Mouse (Mus musculus) frontal cortex, adult (tissue): Measurements from ENCODE around the gene Gm156.
"Not testable (repeated sequence)": the region's sequence is repeated elsewhere in the genome, so short reads cannot be mapped to it uniquely, and the experiment has no call there.

Experiments used
- ATAC-seq: cut with Nextera tagmentation; 2 replicates; pipeline ENCODE4 v1.9.2; 2017; ENCODE audit warnings: mild to moderate bottlenecking, moderate library complexity, mixed read lengths; ENCODE audit not compliant: low TSS enrichment

Gm156 gene

DNA sequence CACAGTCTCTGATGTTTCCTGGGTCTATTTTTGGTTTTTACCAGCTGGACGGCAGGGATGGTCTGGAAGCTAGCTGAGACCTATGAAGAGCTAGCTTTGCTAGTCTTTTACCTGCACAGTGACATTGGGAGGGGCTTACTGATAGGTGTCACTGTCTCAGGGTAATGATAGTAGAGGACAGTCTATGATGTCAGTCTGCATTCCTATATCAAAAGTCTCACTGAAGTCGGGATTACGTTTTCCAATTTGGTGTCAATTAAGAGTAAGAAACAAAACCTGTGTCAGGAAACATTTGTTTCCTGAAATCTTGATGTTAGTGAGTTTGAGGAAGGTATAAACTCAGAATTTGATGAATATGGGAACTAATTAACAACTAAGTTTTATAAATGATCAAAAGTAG is at the start of gene Gm156:
Gene Gm156, minus strand, starts transcription at position 101 of the 400 bp plus-strand sequence.
- not testable (repeated sequence) for ATAC-seq

GRCm38 (mm10) chr6:129825559-129825958 is 41.5 kb upstream of the Gm156 start:
- ATAC-seq, result no peak

DNA sequence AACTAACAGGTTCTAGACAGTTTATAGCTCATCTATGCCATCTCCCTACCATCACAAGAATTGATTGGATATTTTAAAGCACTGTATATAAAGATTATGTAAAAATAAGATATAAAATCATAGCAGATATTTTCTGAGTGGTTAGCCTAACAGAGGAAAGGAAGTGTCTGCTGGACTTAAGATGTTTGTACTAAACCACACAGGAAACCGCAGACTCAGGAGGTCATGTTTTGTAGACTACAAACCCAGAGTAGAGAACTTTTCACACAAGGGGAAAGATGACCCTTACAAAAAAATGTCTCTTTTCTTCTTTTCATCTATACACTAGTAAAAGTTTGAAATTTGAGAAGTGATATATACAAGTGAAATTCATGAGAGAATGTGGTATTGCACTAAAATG is 39.9 kb upstream of the Gm156 start:
- ATAC-seq, result no peak

GRCm38 (mm10) chr6:129817731-129818130 is 33.7 kb upstream of the Gm156 start:
- ATAC-seq, result no peak

GRCm38 (mm10) chr6:129747654-129748032 is 36.4 kb downstream of the Gm156 start:
- no peak for ATAC-seq

GRCm38 (mm10) chr6:129747016-129747653 is 36.9 kb downstream of the Gm156 start:
- no peak for ATAC-seq

GRCm38 (mm10) chr6:129746151-129746550 is 37.9 kb downstream of the Gm156 start:
- ATAC-seq, result no peak

GRCm38 (mm10) chr6:129740069-129740721 is 43.9 kb downstream of the Gm156 start, which contains the start of gene Klri2:
Klri2 (minus strand) TSS chr6:129740484.
- no peak for ATAC-seq

- ATAC-seq, result no peak
These were observed 47.7 kb downstream of the Gm156 start for GRCm38 (mm10) chr6:129736414-129736813.

DNA sequence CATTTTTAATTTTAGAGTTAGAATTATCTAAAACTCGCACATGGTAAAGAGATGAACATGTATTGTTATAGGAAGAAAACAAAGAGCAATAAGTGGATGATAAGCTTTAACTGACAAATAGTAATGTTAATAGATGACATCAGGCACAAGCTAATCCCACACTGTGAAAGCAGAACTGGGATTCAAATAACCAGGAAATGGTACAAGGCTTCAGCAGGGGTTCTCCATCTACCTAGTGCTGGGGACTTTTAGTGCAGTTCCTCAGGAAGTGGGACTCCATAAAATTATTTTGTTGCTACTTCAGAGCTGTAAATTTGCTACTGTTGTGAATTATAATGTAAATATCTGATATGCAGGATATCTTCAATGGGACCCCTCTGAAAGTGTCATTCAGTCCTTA is 56.8 kb downstream of the Gm156 start:
- ATAC-seq, result no peak

DNA sequence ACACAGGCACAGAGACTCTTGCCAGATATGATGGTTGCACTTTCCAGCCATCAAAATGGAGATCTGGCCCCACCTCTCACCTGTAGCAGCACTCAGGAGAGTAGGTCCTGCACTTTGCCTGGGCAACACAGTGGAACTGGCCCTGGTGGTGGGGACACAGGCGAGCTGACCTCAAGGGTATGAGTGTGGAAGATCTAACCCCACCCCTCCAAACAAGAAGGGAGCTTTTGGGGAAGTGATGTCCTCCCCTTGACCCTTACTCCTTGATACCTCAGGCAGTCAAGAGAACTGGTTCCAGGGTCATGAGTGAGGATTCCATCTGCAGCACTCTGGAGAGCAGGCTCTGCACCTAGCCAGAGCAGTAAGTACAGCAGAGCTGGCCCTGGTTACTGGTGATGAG is 62.7 kb downstream of the Gm156 start:
- ATAC-seq, result no peak

- ATAC-seq, result no peak
These were observed 63.6 kb downstream of the Gm156 start for GRCm38 (mm10) chr6:129720487-129720886.

DNA sequence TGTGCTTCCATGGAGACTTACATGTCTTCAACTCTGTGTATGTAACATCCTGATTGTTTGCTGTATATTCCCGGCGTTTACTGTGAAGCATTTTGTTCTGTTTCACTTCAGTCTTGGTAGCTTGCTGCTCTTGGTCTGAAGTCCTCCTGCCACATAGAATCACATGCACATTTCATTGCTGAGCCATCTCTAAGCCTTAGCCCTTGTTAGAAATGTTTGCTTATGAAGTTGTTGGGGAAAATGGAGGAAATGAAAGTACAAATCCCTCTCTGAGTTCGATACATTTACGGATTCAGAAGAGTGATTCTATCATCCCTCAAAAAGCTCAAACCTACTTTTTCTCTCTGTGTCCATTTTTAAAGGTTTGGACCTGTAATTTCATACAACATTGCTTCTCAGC is 67.0 kb downstream of the Gm156 start, which contains the start of gene Klri1:
Gene Klri1, minus strand, starts transcription at position 101 of the 400 bp plus-strand sequence.
- no peak for ATAC-seq
